In genomic region chr5:33310704-33311462, GRCm38 (mm10) we compare ENCODE assay signal across 18 mouse cellular contexts. TPM values are rescaled to one million over a fixed set of nuclear protein-coding genes. Genes with fewer than 3 reads are reported as not detected.
DNase-seq lines count a peak whose midpoint lies in the region; ATAC-seq and TF ChIP-seq lines count a peak whose summit lies in the region.
"Had no signal": no experiment of that assay in that cellular context is flagged by ENCODE, and none has a peak within 500 bp of the region (broad histone marks: within the 10 kb centered on the region; RNA-seq: fewer than 3 reads in every experiment).

No protein-coding gene starts in this region.

- no peak overlapping the region for H3K27ac ChIP-seq in ES-Bruce4 (ENCODE audit: insufficient read depth, low read length)
- H3K27ac ChIP-seq: heart, embryonic 10.5 days; hindbrain, embryonic 14.5 days; kidney, postnatal 0 days; limb, embryonic 15.5 days; midbrain, embryonic 13.5 days; stomach, postnatal 0 days had no signal

- TF ChIP-seq EP300 in ES-Bruce4 (IDR thresholded peaks at IDR 0.05; ENCODE audit: insufficient read depth, low read depth, low read length), result no peak

- no peaks in the 10 kb centered on the region for H3K9me3 ChIP-seq in ES-Bruce4 (replicated peaks; ENCODE audit: control insufficient read depth, insufficient read depth, low read length, poor library complexity, severe bottlenecking)
- H3K9me3 ChIP-seq: heart, embryonic 10.5 days; limb, embryonic 15.5 days; midbrain, embryonic 13.5 days had no signal

- H3K9ac ChIP-seq in ES-Bruce4 (ENCODE audit: low read depth, poor library complexity, severe bottlenecking), result no peak overlapping the region
- H3K9ac ChIP-seq: hindbrain, embryonic 14.5 days; limb, embryonic 15.5 days; midbrain, embryonic 13.5 days had no signal

- TF ChIP-seq POLR2A in ES-Bruce4 (IDR thresholded peaks at IDR 0.05; ENCODE audit: insufficient read depth, low read length), result peak; percentile 44

- no peaks in the 10 kb centered on the region for H3K4me1 ChIP-seq in ES-Bruce4 (ENCODE audit: control insufficient read depth, insufficient read depth, low read length)
- H3K4me1 ChIP-seq: heart, embryonic 10.5 days; limb, embryonic 15.5 days; midbrain, embryonic 13.5 days had no signal

- no peak overlapping the region for H3K4me3 ChIP-seq in ES-Bruce4 (ENCODE audit: low read depth, low read length)
- H3K4me3 ChIP-seq: heart, embryonic 10.5 days; limb, embryonic 15.5 days; midbrain, embryonic 13.5 days had no signal

- ATAC-seq in megakaryocyte-erythroid progenitor cell, adult 5-6 weeks (replicated peaks; ENCODE audit: low FRiP score, low TSS enrichment, poor library complexity, severe bottlenecking), result peak; percentile 81
- ATAC-seq: forebrain, embryonic 16.5 days; intestine, postnatal 0 days; midbrain, embryonic 13.5 days had no signal

- no peak for TF ChIP-seq CTCF in ES-Bruce4 (IDR thresholded peaks at IDR 0.05; ENCODE audit: low read depth, low read length)

- DNase-seq in WW6 (ENCODE audit: low read depth, low spot score), result peak; percentile 77
- peak; percentile 63 for DNase-seq in liver
- DNase-seq in layer of hippocampus, adult 8-10 months (ENCODE audit: low spot score in 2 of 2), result no peak
- DNase-seq in layer of hippocampus, postnatal 10 days (ENCODE audit: low spot score in 2 of 2), result no peak
- no peak for DNase-seq in lung, postnatal 14 days
- DNase-seq: cerebellum, adult 2 months; heart, postnatal 14 days; right cerebral cortex, adult 18-20 months had no signal

- H3K27me3 ChIP-seq in ES-Bruce4 (ENCODE audit: control insufficient read depth, insufficient read depth, low read length, poor library complexity, severe bottlenecking), result no peaks in the 10 kb centered on the region
- H3K27me3 ChIP-seq: limb, embryonic 15.5 days; midbrain, embryonic 13.5 days had no signal

- H3K36me3 ChIP-seq in ES-Bruce4 (ENCODE audit: control insufficient read depth, insufficient read depth, low read length, poor library complexity, severe bottlenecking), result no peaks in the 10 kb centered on the region
- H3K36me3 ChIP-seq: heart, embryonic 10.5 days; limb, embryonic 15.5 days; midbrain, embryonic 13.5 days had no signal

RNA-seq across cellular contexts. Expression of gene Maea, which starts 24.4 kb away (rescaled TPM):
- polyA plus RNA-seq in ES-Bruce4 (2011; ENCODE audit: insufficient read depth, insufficient read length, low read depth, missing spikeins), result 90.5 and 96.8 TPM in 2 replicates
- total RNA-seq in megakaryocyte-erythroid progenitor cell, adult 5-6 weeks (2014; fragmentation: Nextera tagmentation), result 60.4 and 69.2 TPM in 2 replicates
- total RNA-seq in megakaryocyte-erythroid progenitor cell, adult 5-6 weeks (2017), result 218 and 226 TPM in 2 replicates
- total RNA-seq in layer of hippocampus, adult 8-10 months (2022), result 100 to 1,000 TPM in 2 of 4 experiments, 10 to 100 TPM in 2; 95.1 to 105 (median 98.5) TPM
- 10 to 100 TPM; 86.7 to 88.9 TPM for total RNA-seq in layer of hippocampus, postnatal 10 days (2021)

RNA-seq across cellular contexts. Expression of gene Ctbp1, which starts 36.1 kb away (rescaled TPM):
- 61.0 and 68.5 TPM in 2 replicates for polyA plus RNA-seq in ES-Bruce4 (2011; ENCODE audit: insufficient read depth, insufficient read length, low read depth, missing spikeins)
- total RNA-seq in megakaryocyte-erythroid progenitor cell, adult 5-6 weeks (2014; fragmentation: Nextera tagmentation), result 208 and 216 TPM in 2 replicates
- 136 and 192 TPM in 2 replicates for total RNA-seq in megakaryocyte-erythroid progenitor cell, adult 5-6 weeks (2017)
- total RNA-seq in layer of hippocampus, adult 8-10 months (2022), result 100 to 1,000 TPM; 255 to 270 (median 268) TPM
- 100 to 1,000 TPM; 278 to 287 TPM for total RNA-seq in layer of hippocampus, postnatal 10 days (2021)

Comparison
In these comparisons a context has a peak if more than half of its experiments do, and no peak if none do; other contexts are left out.
1. DNase-seq: peak in WW6 (single experiment) and liver (single experiment); none in layer of hippocampus, adult 8-10 months (0 of 2), layer of hippocampus, postnatal 10 days (0 of 2) and lung, postnatal 14 days (single experiment).